Mouse (Mus musculus): ENCODE data around the gene Ccdc134. TPM values are rescaled to one million over a fixed set of nuclear protein-coding genes. Genes with fewer than 3 reads are reported as not detected.
A peak's percentile ranks its signal among the peaks of the same experiment; 100 is the strongest.

Gene Ccdc134
- polyA plus RNA-seq, 1 experiment from 2014 or later: 22.9 TPM

GRCm38 (mm10) chr15:82184183-82184582 lies 56.5 kb downstream of the Ccdc134 start:
- Histone ChIP-seq H3K4me3 (no peak overlapping the region), H3K9me3 (peaks cover 26% of the 10 kb centered on the region), H3K27me3 (ENCODE audit: poor library complexity, severe bottlenecking) (no peaks in the 10 kb centered on the region), H3K27ac (peak overlapping the region; percentile 13), H3K36me3 (replicated peaks) (peaks cover 100% of the 10 kb centered on the region), H3K4me1 (no peaks in the 10 kb centered on the region)
- no peak for DNase-seq (ENCODE audit: extremely low spot score, low spot score)
- WGBS: 86% methylated on average over 7 of the region's 7 CpGs

GRCm38 (mm10) chr15:82184656-82185055 lies 56.9 kb downstream of the Ccdc134 start:
- Histone ChIP-seq H3K4me3 (no peak overlapping the region), H3K36me3 (replicated peaks) (peaks cover 100% of the 10 kb centered on the region), H3K4me1 (no peaks in the 10 kb centered on the region), H3K27ac (peak overlapping the region; percentile 13; the same call in 1 of the 2 replicates), H3K9me3 (peaks cover 26% of the 10 kb centered on the region), H3K27me3 (ENCODE audit: poor library complexity, severe bottlenecking) (no peaks in the 10 kb centered on the region)
- 88% methylated on average over 10 of the region's 10 CpGs for WGBS
- DNase-seq (ENCODE audit: extremely low spot score, low spot score): no peak

- Histone ChIP-seq H3K9me3 (peaks cover 21% of the 10 kb centered on the region), H3K27ac (peak overlapping the region; percentile 13; the same call in 1 of the 2 replicates), H3K4me1 (no peaks in the 10 kb centered on the region), H3K27me3 (ENCODE audit: poor library complexity, severe bottlenecking) (no peaks in the 10 kb centered on the region), H3K36me3 (replicated peaks) (peaks cover 100% of the 10 kb centered on the region), H3K4me3 (no peak overlapping the region)
- DNase-seq (ENCODE audit: extremely low spot score, low spot score): no peak
- 92% methylated on average over 14 of the region's 14 CpGs for WGBS
These were observed 57.5 kb downstream of the Ccdc134 start for GRCm38 (mm10) chr15:82185062-82185783.

GRCm38 (mm10) chr15:82186131-82186530 lies 58.4 kb downstream of the Ccdc134 start:
- 88% methylated on average over 14 of the region's 14 CpGs for WGBS
- Histone ChIP-seq H3K36me3 (replicated peaks) (peaks cover 100% of the 10 kb centered on the region), H3K27me3 (ENCODE audit: poor library complexity, severe bottlenecking) (no peaks in the 10 kb centered on the region), H3K4me1 (no peaks in the 10 kb centered on the region), H3K9me3 (peaks cover 19% of the 10 kb centered on the region), H3K27ac (no peak overlapping the region), H3K4me3 (no peak overlapping the region)
- DNase-seq (ENCODE audit: extremely low spot score, low spot score): no peak

GRCm38 (mm10) chr15:82186931-82187330 lies 59.2 kb downstream of the Ccdc134 start:
- Histone ChIP-seq H3K9me3 (peaks cover 12% of the 10 kb centered on the region), H3K4me1 (no peaks in the 10 kb centered on the region), H3K27me3 (ENCODE audit: poor library complexity, severe bottlenecking) (no peaks in the 10 kb centered on the region), H3K4me3 (no peak overlapping the region), H3K27ac (no peak overlapping the region), H3K36me3 (replicated peaks) (peaks cover 100% of the 10 kb centered on the region)
- DNase-seq (ENCODE audit: extremely low spot score, low spot score): no peak
- WGBS: 97% methylated on average over 5 of the region's 5 CpGs

GRCm38 (mm10) chr15:82187401-82187800 lies 59.7 kb downstream of the Ccdc134 start:
- H3K4me3 ChIP-seq: no peak overlapping the region
- H3K4me1 ChIP-seq: no peaks in the 10 kb centered on the region
- no peak for DNase-seq (ENCODE audit: extremely low spot score, low spot score)
- H3K36me3 ChIP-seq (replicated peaks): peaks cover 100% of the 10 kb centered on the region
- no peaks in the 10 kb centered on the region for H3K27me3 ChIP-seq (ENCODE audit: poor library complexity, severe bottlenecking)
- H3K27ac ChIP-seq: no peak overlapping the region
- H3K9me3 ChIP-seq: peaks cover 8% of the 10 kb centered on the region
- WGBS: 88% methylated on average over 4 of the region's 4 CpGs

GRCm38 (mm10) chr15:82187924-82188323 lies 60.2 kb downstream of the Ccdc134 start:
- peaks cover 100% of the 10 kb centered on the region for H3K36me3 ChIP-seq (replicated peaks)
- 96% methylated on average over 1 of the region's 1 CpGs for WGBS
- H3K4me3 ChIP-seq: no peak overlapping the region

GRCm38 (mm10) chr15:82188481-82189240 lies 60.9 kb downstream of the Ccdc134 start:
- no peak overlapping the region for H3K4me3 ChIP-seq
- H3K9me3 ChIP-seq: peaks cover 4% of the 10 kb centered on the region; the same call in 1 of the 2 replicates
- no peaks in the 10 kb centered on the region for H3K4me1 ChIP-seq
- no peak for DNase-seq (ENCODE audit: extremely low spot score, low spot score)
- peaks cover 100% of the 10 kb centered on the region for H3K36me3 ChIP-seq (replicated peaks)
- H3K27me3 ChIP-seq (ENCODE audit: poor library complexity, severe bottlenecking): no peaks in the 10 kb centered on the region
- H3K27ac ChIP-seq: no peak overlapping the region
- 98% methylated on average over 10 of the region's 10 CpGs for WGBS

More at GRCm38 (mm10) chr15:82187924-82188323, 60.2 kb downstream of the Ccdc134 start:
- H3K9me3 ChIP-seq: peaks cover 4% of the 10 kb centered on the region; the same call in 1 of the 2 replicates
- no peak for DNase-seq (ENCODE audit: extremely low spot score, low spot score)
- H3K27me3 ChIP-seq (ENCODE audit: poor library complexity, severe bottlenecking): no peaks in the 10 kb centered on the region
- no peaks in the 10 kb centered on the region for H3K4me1 ChIP-seq
- H3K27ac ChIP-seq: no peak overlapping the region

Other genes with a start within 250 kb of the Ccdc134 start
- gene Polr3h, start 201.7 kb upstream of the Ccdc134 start, polyA plus RNA-seq (2016; fragmentation: Nextera tagmentation; extraction: Ambion mirVana): 84.0 and 90.8 TPM in 2 replicates
- 9.2 and 10.7 TPM in 2 replicates for gene Csdc2, start 191.2 kb upstream of the Ccdc134 start, polyA plus RNA-seq (2016; fragmentation: Nextera tagmentation; extraction: Ambion mirVana)
- 37.1 and 39.3 TPM in 2 replicates for gene Pmm1, start 167.0 kb upstream of the Ccdc134 start, polyA plus RNA-seq (2016; fragmentation: Nextera tagmentation; extraction: Ambion mirVana)
- gene 1700029P11Rik, start 147.4 kb upstream of the Ccdc134 start, polyA plus RNA-seq (2016; fragmentation: Nextera tagmentation; extraction: Ambion mirVana): not detected in 2 replicates
- 90.8 and 94.9 TPM in 2 replicates for gene Xrcc6, start 140.1 kb upstream of the Ccdc134 start, polyA plus RNA-seq (2016; fragmentation: Nextera tagmentation; extraction: Ambion mirVana)
- 35.2 and 36.5 TPM in 2 replicates for gene Desi1, start 94.1 kb upstream of the Ccdc134 start, polyA plus RNA-seq (2016; fragmentation: Nextera tagmentation; extraction: Ambion mirVana)
- gene Snu13, start 80.3 kb upstream of the Ccdc134 start, polyA plus RNA-seq (2016; fragmentation: Nextera tagmentation; extraction: Ambion mirVana): 386 and 402 TPM in 2 replicates
- gene 4930407I10Rik, start 68.8 kb upstream of the Ccdc134 start, polyA plus RNA-seq (2016; fragmentation: Nextera tagmentation; extraction: Ambion mirVana): not detected in 2 replicates
- 0.06 and 0.11 TPM in 2 replicates for gene Mei1, start 57.9 kb upstream of the Ccdc134 start, polyA plus RNA-seq (2016; fragmentation: Nextera tagmentation; extraction: Ambion mirVana)
- 207 and 227 TPM in 2 replicates for gene Srebf2, start 19.3 kb downstream of the Ccdc134 start, polyA plus RNA-seq (2016; fragmentation: Nextera tagmentation; extraction: Ambion mirVana)
- gene Shisa8, start 84.9 kb downstream of the Ccdc134 start, polyA plus RNA-seq (2016; fragmentation: Nextera tagmentation; extraction: Ambion mirVana): 0.87 and 0.95 TPM in 2 replicates
- 0.18 TPM in 1 of 2 replicates, not detected in the other for gene Tnfrsf13c, start 96.4 kb downstream of the Ccdc134 start, polyA plus RNA-seq (2016; fragmentation: Nextera tagmentation; extraction: Ambion mirVana)
- gene Cenpm, start 116.8 kb downstream of the Ccdc134 start, polyA plus RNA-seq (2016; fragmentation: Nextera tagmentation; extraction: Ambion mirVana): 95.1 and 97.3 TPM in 2 replicates
- gene 1500009C09Rik, start 124.5 kb downstream of the Ccdc134 start, polyA plus RNA-seq (2016; fragmentation: Nextera tagmentation; extraction: Ambion mirVana): 0.26 TPM in 1 of 2 replicates, not detected in the other
- gene Sept3, start 147.0 kb downstream of the Ccdc134 start, polyA plus RNA-seq (2016; fragmentation: Nextera tagmentation; extraction: Ambion mirVana): 62.1 and 62.5 TPM in 2 replicates
- 0.10 and 0.11 TPM in 2 replicates for gene Wbp2nl, start 171.0 kb downstream of the Ccdc134 start, polyA plus RNA-seq (2016; fragmentation: Nextera tagmentation; extraction: Ambion mirVana)
- gene Naga, start 211.0 kb downstream of the Ccdc134 start, polyA plus RNA-seq (2016; fragmentation: Nextera tagmentation; extraction: Ambion mirVana): 20.5 and 20.8 TPM in 2 replicates
- gene Pheta2, start 211.0 kb downstream of the Ccdc134 start, polyA plus RNA-seq (2016; fragmentation: Nextera tagmentation; extraction: Ambion mirVana): 3.7 and 4.3 TPM in 2 replicates
- 218 and 236 TPM in 2 replicates for gene Smdt1, start 211.0 kb downstream of the Ccdc134 start, polyA plus RNA-seq (2016; fragmentation: Nextera tagmentation; extraction: Ambion mirVana)
- 228 and 249 TPM in 2 replicates for gene Ndufa6, start 226.4 kb downstream of the Ccdc134 start, polyA plus RNA-seq (2016; fragmentation: Nextera tagmentation; extraction: Ambion mirVana)

All from forebrain, embryonic 10.5 days (tissue).